Mouse (Mus musculus) heart, embryonic 11.5 days (tissue): ENCODE results near the gene Slc35e3. TPM values are rescaled to one million over a fixed set of nuclear protein-coding genes. Genes with fewer than 3 reads are reported as not detected.

Source experiments
- ATAC-seq: fragments of 200-750 bp; cut with Nextera tagmentation; replicated peaks from 2 replicates; pipeline ENCODE4 v1.8.0; 2017; ENCODE audit warnings: moderate library complexity; ENCODE audit not compliant: insufficient number of reproducible peaks, low FRiP score, low TSS enrichment
- H3K27ac ChIP-seq: fragments of 300-500 bp; sonication (generic); 2 replicates; pipeline ENCODE4 v1.5.1; 2014; ENCODE audit warnings: mild to moderate bottlenecking, low read depth, low read length
- H3K27me3 ChIP-seq: fragments of 300-500 bp; sonication (generic); 2 replicates; pipeline ENCODE4 v1.6.1; 2014; ENCODE audit warnings: mild to moderate bottlenecking, low read length, mixed read lengths; ENCODE audit not compliant: control insufficient read depth, insufficient read depth
- H3K36me3 ChIP-seq: fragments of 300-500 bp; sonication (generic); 2 replicates; pipeline ENCODE4 v1.6.1; 2014; ENCODE audit warnings: mild to moderate bottlenecking, low read length, moderate library complexity, mixed read lengths; ENCODE audit not compliant: control insufficient read depth, insufficient read depth
- H3K4me1 ChIP-seq: fragments of 300-500 bp; sonication (generic); 2 replicates; pipeline ENCODE4 v1.6.1; 2014; ENCODE audit warnings: low read length; ENCODE audit not compliant: control insufficient read depth, insufficient read depth
- H3K4me2 ChIP-seq: fragments of 300-500 bp; sonication (generic); 2 replicates; pipeline ENCODE4 v1.6.1; 2014; ENCODE audit warnings: mild to moderate bottlenecking, moderate library complexity
- H3K4me3 ChIP-seq: fragments of 300-500 bp; sonication (generic); 2 replicates; pipeline ENCODE4 v1.5.1; 2014; ENCODE audit warnings: low read depth, low read length
- H3K9ac ChIP-seq: fragments of 300-500 bp; sonication (generic); 2 replicates; pipeline ENCODE4 v1.6.1; 2014; ENCODE audit warnings: mild to moderate bottlenecking, low read depth, low read length, moderate library complexity
- H3K9me3 ChIP-seq: fragments of 300-500 bp; sonication (generic); replicated peaks from 2 replicates; pipeline ENCODE4 v1.6.1; 2016; ENCODE audit warnings: low read length; ENCODE audit not compliant: control insufficient read depth
- WGBS: fragments of 180-500 bp; shearing (Covaris S2); extraction: QIAGEN DNeasy Blood & Tissue Kit; methylation state at CpG from one replicate; pipeline ENCODE4 v1.1.7; 2014; ENCODE audit not compliant: insufficient replicate concordance; 5-methylcytosine and 5-hydroxymethylcytosine counted together
- polyA plus RNA-seq: library from polyadenylated mRNA; unstranded; fragments of >200 nt; fragmentation: Nextera tagmentation; extraction: Ambion mirVana; gene quantifications from 2 replicates; pipeline ENCODE4 v1.2.1, GENCODE M21; 2014

Gene Slc35e3
- polyA plus RNA-seq, 1 experiment from 2014 or later, result 6.9 TPM

- 74% methylated on average over 5 of the region's 5 CpGs for WGBS
Measured at GRCm38 (mm10) chr10:117728574-117728973, 17.6 kb downstream of the Slc35e3 start.

GRCm38 (mm10) chr10:117727518-117728110 is 18.6 kb downstream of the Slc35e3 start:
- no peaks in the 10 kb centered on the region for H3K36me3 ChIP-seq
- H3K9me3 ChIP-seq, result no peaks in the 10 kb centered on the region
- peaks cover under 1% of the 10 kb centered on the region for H3K4me1 ChIP-seq
- WGBS, result 77% methylated on average over 9 of the region's 9 CpGs
- H3K4me3 ChIP-seq, result no peak overlapping the region
- H3K4me2 ChIP-seq, result no peak overlapping the region
- no peak overlapping the region for H3K27ac ChIP-seq
- H3K27me3 ChIP-seq, result no peaks in the 10 kb centered on the region
- no peak overlapping the region for H3K9ac ChIP-seq
- no peak for ATAC-seq

More at GRCm38 (mm10) chr10:117728574-117728973, 17.6 kb downstream of the Slc35e3 start:
- Histone ChIP-seq H3K4me1 (peaks cover 8% of the 10 kb centered on the region), H3K27me3 (no peaks in the 10 kb centered on the region), H3K4me3 (no peak overlapping the region), H3K4me2 (no peak overlapping the region), H3K36me3 (no peaks in the 10 kb centered on the region), H3K27ac (no peak overlapping the region), H3K9ac (no peak overlapping the region), H3K9me3 (no peaks in the 10 kb centered on the region)
- ATAC-seq, result no peak

GRCm38 (mm10) chr10:117726888-117727385 is 19.2 kb downstream of the Slc35e3 start:
- H3K27ac ChIP-seq, result no peak overlapping the region
- no peaks in the 10 kb centered on the region for H3K36me3 ChIP-seq
- 89% methylated on average over 4 of the region's 4 CpGs for WGBS

GRCm38 (mm10) chr10:117726350-117726749 is 19.8 kb downstream of the Slc35e3 start:
- Histone ChIP-seq H3K9me3 (no peaks in the 10 kb centered on the region), H3K36me3 (no peaks in the 10 kb centered on the region), H3K4me1 (no peaks in the 10 kb centered on the region; the same call in 1 of the 2 replicates), H3K9ac (no peak overlapping the region), H3K27ac (no peak overlapping the region), H3K4me2 (no peak overlapping the region), H3K4me3 (no peak overlapping the region), H3K27me3 (no peaks in the 10 kb centered on the region)
- ATAC-seq, result no peak
- 87% methylated on average over 4 of the region's 4 CpGs for WGBS

More at GRCm38 (mm10) chr10:117726888-117727385, 19.2 kb downstream of the Slc35e3 start:
- Histone ChIP-seq H3K4me2 (no peak overlapping the region), H3K4me1 (no peaks in the 10 kb centered on the region; the same call in 1 of the 2 replicates), H3K9me3 (no peaks in the 10 kb centered on the region), H3K27me3 (no peaks in the 10 kb centered on the region), H3K9ac (no peak overlapping the region), H3K4me3 (no peak overlapping the region)
- ATAC-seq, result no peak

- Histone ChIP-seq H3K27me3 (no peaks in the 10 kb centered on the region), H3K9ac (no peak overlapping the region), H3K9me3 (no peaks in the 10 kb centered on the region), H3K4me3 (no peak overlapping the region), H3K4me1 (no peaks in the 10 kb centered on the region; the same call in 1 of the 2 replicates), H3K27ac (no peak overlapping the region), H3K4me2 (no peak overlapping the region), H3K36me3 (no peaks in the 10 kb centered on the region)
- WGBS, result 70% methylated on average over 7 of the region's 7 CpGs
- no peak for ATAC-seq
Measured at GRCm38 (mm10) chr10:117725671-117726070, 20.5 kb downstream of the Slc35e3 start.

GRCm38 (mm10) chr10:117724804-117725361 is 21.3 kb downstream of the Slc35e3 start:
- Histone ChIP-seq H3K4me3 (no peak overlapping the region), H3K4me1 (no peaks in the 10 kb centered on the region; the same call in 1 of the 2 replicates), H3K9ac (no peak overlapping the region), H3K27ac (no peak overlapping the region), H3K27me3 (no peaks in the 10 kb centered on the region), H3K36me3 (no peaks in the 10 kb centered on the region), H3K9me3 (no peaks in the 10 kb centered on the region), H3K4me2 (no peak overlapping the region)
- ATAC-seq, result no peak
- WGBS, result 89% methylated on average over 3 of the region's 3 CpGs

- Histone ChIP-seq H3K4me3 (no peak overlapping the region), H3K9ac (no peak overlapping the region), H3K27ac (no peak overlapping the region), H3K36me3 (no peaks in the 10 kb centered on the region), H3K9me3 (no peaks in the 10 kb centered on the region), H3K27me3 (no peaks in the 10 kb centered on the region), H3K4me2 (no peak overlapping the region), H3K4me1 (no peaks in the 10 kb centered on the region)
- ATAC-seq, result no peak
- WGBS, result 70% methylated on average over 5 of the region's 5 CpGs
Measured at GRCm38 (mm10) chr10:117724136-117724718, 21.9 kb downstream of the Slc35e3 start.

- no peak for ATAC-seq
- peaks cover 14% of the 10 kb centered on the region for H3K4me1 ChIP-seq
- peak overlapping the region; percentile 62; the same call in 1 of the 2 replicates for H3K27ac ChIP-seq
- no peaks in the 10 kb centered on the region for H3K36me3 ChIP-seq
- no peaks in the 10 kb centered on the region for H3K9me3 ChIP-seq
- 54% methylated on average over 19 of the region's 19 CpGs for WGBS
- peak overlapping the region; percentile 39 for H3K4me2 ChIP-seq
- no peak overlapping the region for H3K4me3 ChIP-seq
- H3K9ac ChIP-seq, result no peak overlapping the region
- H3K27me3 ChIP-seq, result no peaks in the 10 kb centered on the region
Measured at GRCm38 (mm10) chr10:117718161-117719119, 27.7 kb downstream of the Slc35e3 start.
